Mouse (Mus musculus) left cerebral cortex, adult 11 months (tissue): Measurements from ENCODE around the gene Nol8.
A peak's percentile ranks its signal among the peaks of the same experiment; 100 is the strongest.

Source experiments
- DNase-seq: peaks from one replicate; pipeline ENCODE4 v3.0.0; 2022; ENCODE audit warnings: low spot score

Gene Nol8

DNA sequence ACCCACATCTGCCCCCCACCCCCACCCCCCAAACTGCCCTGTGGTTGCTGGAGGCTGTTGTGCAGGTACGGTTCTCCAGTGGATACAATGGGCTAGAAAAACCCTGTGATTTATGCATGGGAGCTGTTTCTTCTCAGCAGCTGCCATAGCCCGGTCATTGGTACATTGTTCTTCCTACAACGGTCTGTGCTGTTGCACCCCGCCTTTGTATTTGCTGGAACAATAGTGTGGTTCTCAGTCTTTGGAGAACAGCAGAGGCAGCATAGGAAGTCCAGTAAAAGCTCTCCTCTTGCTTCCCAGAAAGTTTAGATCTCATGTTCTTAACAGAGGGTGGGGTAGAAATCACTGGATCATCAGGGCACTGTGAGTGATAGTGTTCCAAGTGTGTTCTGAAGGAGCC lies 31.4 kb downstream of the Nol8 start:
- DNase-seq: peak; percentile 17

DNA sequence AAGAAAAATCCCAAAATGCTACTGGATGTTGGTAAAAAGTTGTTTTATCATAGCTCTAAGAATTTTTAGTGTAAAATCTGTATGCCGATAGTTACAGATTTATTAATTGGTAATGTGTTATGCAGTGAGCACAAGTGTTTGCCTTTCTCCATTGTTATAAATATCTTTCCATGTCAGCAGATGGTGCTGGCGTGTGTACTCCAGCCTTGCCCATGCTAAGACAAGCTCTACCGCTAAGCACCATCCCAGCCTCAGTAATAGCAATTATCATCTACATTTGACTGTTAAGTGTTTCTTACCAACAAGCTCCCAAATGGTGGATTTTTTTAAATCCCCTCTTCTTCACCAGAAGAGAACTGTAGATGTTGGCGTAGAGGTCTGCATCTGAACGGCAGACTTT lies 38.2 kb downstream of the Nol8 start:
- DNase-seq: no peak

DNA sequence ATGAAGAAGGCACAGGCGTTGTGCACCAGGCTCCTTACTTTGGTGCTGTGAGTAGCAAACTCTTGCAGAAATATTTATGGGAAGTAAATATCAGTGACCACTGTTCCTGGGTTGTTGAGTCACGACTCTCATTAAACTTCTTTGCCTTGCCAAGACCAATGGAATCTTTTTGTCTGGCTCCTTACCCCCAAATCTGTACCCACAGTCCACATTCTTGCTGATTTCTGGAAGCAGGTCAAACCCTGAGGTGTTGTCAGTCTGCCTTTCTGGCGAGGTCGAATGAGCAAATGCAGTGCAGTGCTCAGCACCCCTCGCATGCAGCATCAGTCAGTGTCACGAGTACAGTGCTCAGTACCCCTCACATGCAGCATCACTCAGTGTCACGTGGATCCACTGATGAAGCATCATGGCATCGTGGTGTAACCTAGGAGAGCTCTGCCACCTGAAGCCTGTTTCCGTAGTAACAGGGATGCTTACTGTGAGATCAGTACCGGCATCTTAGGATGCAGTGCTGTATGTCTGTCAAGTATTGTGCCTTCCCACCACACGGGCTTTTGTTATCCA lies 50.4 kb downstream of the Nol8 start:
- no peak for DNase-seq

DNA sequence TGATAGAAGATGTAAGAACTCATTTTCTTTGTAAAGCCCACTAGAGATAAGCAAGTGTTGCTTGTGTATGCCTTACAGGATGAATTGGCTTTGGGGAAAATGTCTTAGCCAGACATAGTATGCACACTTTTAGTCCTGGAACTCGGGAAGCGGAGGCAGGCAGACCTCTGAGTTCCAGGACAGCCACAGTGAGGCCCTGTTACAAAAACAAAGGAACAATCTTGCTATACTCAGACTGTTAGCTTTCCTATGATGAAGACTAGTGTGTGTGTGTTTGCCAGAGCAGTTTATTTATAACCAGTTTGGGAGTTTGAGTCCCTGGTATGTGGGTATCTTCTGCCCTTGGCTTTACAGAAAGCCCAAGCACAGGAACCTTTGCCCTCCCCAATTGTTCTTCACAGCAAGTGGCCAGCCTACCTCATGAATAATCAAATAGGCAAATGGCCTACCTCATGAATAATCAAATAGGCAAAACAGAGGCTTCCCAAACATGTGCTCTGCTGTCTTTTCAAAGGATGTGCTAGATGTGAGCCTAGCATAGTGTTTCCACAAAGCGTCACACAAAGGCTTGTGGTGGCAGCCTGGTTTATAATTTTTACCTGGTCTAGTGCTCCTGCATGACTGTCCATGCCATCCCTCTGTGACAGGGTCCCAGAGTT lies 53.3 kb downstream of the Nol8 start:
- no peak for DNase-seq

DNA sequence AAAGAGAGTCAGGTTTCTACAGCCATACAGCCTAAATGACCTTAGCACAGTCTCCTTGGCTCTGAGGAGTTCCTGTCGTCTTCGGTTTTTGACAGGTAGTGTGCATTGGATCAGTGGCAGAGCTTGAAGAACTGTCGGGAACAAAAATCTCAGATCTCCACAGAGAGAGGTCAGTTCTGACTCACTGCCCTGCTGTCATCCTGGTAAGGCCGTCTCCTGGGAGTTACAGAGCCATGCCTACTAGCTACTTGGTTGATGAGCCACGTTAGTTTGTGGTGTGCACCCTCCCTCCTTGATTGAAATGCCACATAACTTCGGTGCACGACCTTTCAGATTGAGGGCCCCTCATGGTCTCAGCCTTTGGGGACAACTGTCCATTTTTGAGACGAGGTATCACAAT lies 55.4 kb downstream of the Nol8 start:
- DNase-seq: no peak

DNA sequence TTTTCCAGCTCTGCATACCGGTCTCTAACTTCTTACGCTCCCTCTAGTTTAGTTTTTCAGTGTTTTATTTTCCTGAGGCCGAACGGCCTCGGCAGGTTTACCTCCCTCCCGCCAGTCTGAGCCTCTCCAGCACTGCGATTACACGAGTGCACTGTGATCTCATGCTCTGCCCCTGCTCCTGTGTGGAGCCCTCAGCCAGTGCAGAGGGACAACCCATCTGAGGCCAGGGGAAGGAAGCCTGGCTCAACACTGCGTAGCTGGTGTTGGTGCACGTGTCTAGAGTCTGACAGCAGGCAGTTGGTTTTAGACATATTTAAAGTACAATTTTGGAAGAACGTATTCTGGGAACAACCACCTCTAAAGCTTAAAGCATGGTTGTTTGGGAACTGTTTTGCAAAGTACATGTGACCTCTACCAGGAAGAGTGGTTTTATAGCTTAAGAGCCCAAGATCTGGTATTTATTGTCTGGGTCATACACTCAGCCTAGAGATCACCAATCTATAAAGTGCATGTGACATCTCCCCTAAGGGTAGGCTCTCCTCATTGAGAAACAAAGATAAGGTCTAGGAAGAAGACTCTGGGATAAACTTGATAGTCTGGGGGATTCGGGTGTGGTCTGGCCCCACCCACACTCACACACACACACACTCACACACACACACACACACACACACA lies 59.3 kb downstream of the Nol8 start:
- DNase-seq: no peak

DNA sequence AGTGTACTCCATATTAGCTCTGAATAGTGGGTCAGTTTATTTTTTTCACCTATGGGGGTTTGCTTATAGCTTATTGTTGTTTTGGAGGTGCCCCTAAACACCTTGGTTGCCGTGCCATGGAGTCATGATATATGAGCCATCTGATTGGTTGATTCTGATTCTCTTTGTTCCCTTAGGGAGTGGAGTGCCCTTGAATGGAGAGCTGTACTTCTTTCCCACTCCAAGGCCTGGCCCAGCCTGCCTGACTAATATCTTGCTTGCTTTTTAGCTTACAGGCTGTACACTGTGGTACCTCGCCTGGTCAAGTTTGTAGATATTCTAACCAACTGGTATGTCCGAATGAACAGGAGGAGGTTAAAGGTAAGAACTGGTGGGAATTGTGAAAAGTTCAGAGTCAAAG lies 66.4 kb downstream of the Nol8 start:
- DNase-seq: no peak
